Mouse (Mus musculus) kidney, postnatal 0 days (tissue): ENCODE results near the gene A030005L19Rik. TPM values are rescaled to one million over a fixed set of nuclear protein-coding genes. Genes with fewer than 3 reads are reported as not detected.
A peak's percentile ranks its signal among the peaks of the same experiment; 100 is the strongest.

Experiments used
- ATAC-seq: fragments of 200-750 bp; cut with Nextera tagmentation; replicated peaks from 2 replicates; pipeline ENCODE4 v1.8.0; 2017; ENCODE audit warnings: low read depth, moderate number of reproducible peaks, moderate TSS enrichment, moderate library complexity; ENCODE audit not compliant: low FRiP score
- DNase-seq: peaks from one replicate; pipeline ENCODE4 v3.0.0-alpha.2; 2016; ENCODE audit warnings: low spot score
- H3K27ac ChIP-seq: fragments of 300-500 bp; sonication (generic); 2 replicates; pipeline ENCODE4 v1.5.1; 2014; ENCODE audit warnings: mild to moderate bottlenecking
- H3K27me3 ChIP-seq: fragments of 300-500 bp; sonication (generic); 2 replicates; pipeline ENCODE4 v1.6.1; 2014; ENCODE audit warnings: low read length, mixed read lengths; ENCODE audit not compliant: insufficient read depth
- H3K36me3 ChIP-seq: fragments of 300-500 bp; sonication (generic); 2 replicates; pipeline ENCODE4 v1.6.1; 2014; ENCODE audit warnings: low read length, mixed read lengths; ENCODE audit not compliant: insufficient read depth
- H3K4me1 ChIP-seq: fragments of 300-500 bp; sonication (generic); replicated peaks from 2 replicates; pipeline ENCODE4 v1.6.1; 2014; ENCODE audit warnings: antibody characterized with exemption, low read length, mixed read lengths; ENCODE audit not compliant: insufficient read depth
- H3K4me2 ChIP-seq: fragments of 300-500 bp; sonication (generic); 2 replicates; pipeline ENCODE4 v1.6.1; 2014; ENCODE audit warnings: mild to moderate bottlenecking, low read length, moderate library complexity, mixed read lengths
- H3K4me3 ChIP-seq: fragments of 300-500 bp; sonication (generic); replicated peaks from 2 replicates; pipeline ENCODE4 v1.5.1; 2014; ENCODE audit warnings: low read depth, low read length
- H3K9ac ChIP-seq: fragments of 300-500 bp; sonication (generic); 2 replicates; pipeline ENCODE4 v1.6.1; 2014; ENCODE audit warnings: low read depth, low read length
- H3K9me3 ChIP-seq: fragments of 300-500 bp; sonication (generic); replicated peaks from 2 replicates; pipeline ENCODE4 v1.6.1; 2016; ENCODE audit warnings: low read length, inconsistent platforms, mixed read lengths
- CTCF ChIP-seq: IDR thresholded peaks from 2 replicates; pipeline ENCODE4 v1.5.1; 2016; ENCODE audit warnings: antibody characterized with exemption, low read depth, mild to moderate bottlenecking, moderate library complexity
- WGBS: fragments of 180-500 bp; shearing (Covaris S2); extraction: QIAGEN DNeasy Blood & Tissue Kit; methylation state at CpG from one replicate; pipeline ENCODE4 v1.1.7; 2014; 5-methylcytosine and 5-hydroxymethylcytosine counted together
- polyA plus RNA-seq: library from polyadenylated mRNA; unstranded; fragments of >200 nt; fragmentation: Nextera tagmentation; extraction: Ambion mirVana; gene quantifications from 2 replicates; pipeline ENCODE4 v1.2.1, GENCODE M21; 2015

The A030005L19Rik gene
- not detected in 2 replicates for polyA plus RNA-seq

DNA sequence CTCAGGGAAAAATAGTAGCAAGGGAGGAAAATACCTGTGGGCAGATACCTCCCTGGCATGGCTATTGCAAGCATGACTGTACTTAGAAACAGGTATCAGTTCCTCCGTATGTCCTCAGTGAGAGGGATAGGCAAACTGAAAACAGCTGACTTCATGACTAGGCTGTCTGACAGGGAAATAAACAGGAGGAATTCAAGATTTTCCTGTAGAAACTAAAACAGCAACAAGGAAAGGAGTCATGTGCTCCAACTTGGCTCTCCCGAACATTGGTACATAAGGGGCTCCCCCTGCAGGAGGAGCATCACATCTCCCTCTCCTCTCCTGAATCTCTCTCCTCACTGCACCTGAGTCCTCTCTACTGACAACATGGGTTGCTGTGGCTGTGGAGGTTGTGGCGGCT lies at the start of gene A030005L19Rik:
TSS of gene A030005L19Rik (plus strand) at position 301 of the 400 bp plus-strand sequence.
- no peak within 1 kb of the TSS for H3K27ac ChIP-seq
- no peak within 1 kb of the TSS for H3K9ac ChIP-seq
- WGBS: 82% methylated on average over 3 of the region's 3 CpGs
- H3K27me3 ChIP-seq: no peaks in the 10 kb centered on the region
- ATAC-seq (no peak), DNase-seq (no peak)
- H3K36me3 ChIP-seq: no peaks in the 10 kb centered on the region
- no peak within 1 kb of the TSS for H3K4me2 ChIP-seq
- no peaks in the 10 kb centered on the region for H3K9me3 ChIP-seq
- H3K4me1 ChIP-seq: no peaks in the 10 kb centered on the region
- no peak within 1 kb of the TSS for H3K4me3 ChIP-seq
- TF ChIP-seq CTCF: peak; percentile 21; the same call in 1 of the 2 replicates

GRCm38 (mm10) chr1:82870202-82870601 lies 42.9 kb upstream of the A030005L19Rik start:
- TF ChIP-seq CTCF: no peak
- ATAC-seq (no peak), DNase-seq (no peak)
- Histone ChIP-seq H3K4me3 (no peak overlapping the region), H3K27me3 (no peaks in the 10 kb centered on the region), H3K4me2 (no peak overlapping the region), H3K36me3 (no peaks in the 10 kb centered on the region), H3K9me3 (no peaks in the 10 kb centered on the region), H3K4me1 (no peaks in the 10 kb centered on the region), H3K27ac (no peak overlapping the region), H3K9ac (no peak overlapping the region)
- WGBS: 86% methylated on average over 3 of the region's 3 CpGs

- 76% methylated on average over 2 of the region's 2 CpGs for WGBS
- Histone ChIP-seq H3K27ac (no peak overlapping the region), H3K36me3 (0 out of 2 replicates have a peak, but pooled peaks cover 8% of the 10 kb centered on the region), H3K9ac (no peak overlapping the region), H3K4me2 (no peak overlapping the region), H3K4me3 (no peak overlapping the region), H3K9me3 (no peaks in the 10 kb centered on the region), H3K4me1 (no peaks in the 10 kb centered on the region), H3K27me3 (no peaks in the 10 kb centered on the region)
- DNase-seq: no peak
- TF ChIP-seq CTCF: no peak
- ATAC-seq: no peak
Observed at GRCm38 (mm10) chr1:82879172-82879571, 34.0 kb upstream of the A030005L19Rik start.

DNA sequence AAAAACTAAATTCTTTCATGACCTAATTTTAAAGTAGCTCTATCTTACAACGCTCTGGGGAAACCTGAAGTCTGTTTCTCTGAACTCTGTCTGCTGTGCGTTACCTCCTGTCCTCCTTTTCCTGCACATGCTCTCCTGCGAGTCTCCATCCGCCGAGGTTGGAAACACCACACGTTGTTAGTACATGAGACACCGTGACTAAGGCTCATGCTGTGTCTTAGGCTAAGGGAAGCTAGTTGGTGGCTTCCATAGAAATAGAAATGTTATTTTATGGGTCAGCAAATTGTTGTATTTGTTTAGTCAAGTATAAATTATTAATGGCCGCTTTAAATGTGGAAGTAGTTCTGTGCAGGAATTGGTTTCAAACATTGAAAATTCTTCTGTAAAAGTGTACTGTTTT lies 32.9 kb upstream of the A030005L19Rik start:
- Histone ChIP-seq H3K27ac (no peak overlapping the region), H3K9me3 (no peaks in the 10 kb centered on the region), H3K4me3 (no peak overlapping the region), H3K4me1 (no peaks in the 10 kb centered on the region), H3K4me2 (no peak overlapping the region), H3K36me3 (0 out of 2 replicates have a peak, but pooled peaks cover 8% of the 10 kb centered on the region), H3K9ac (no peak overlapping the region), H3K27me3 (no peaks in the 10 kb centered on the region)
- 88% methylated on average over 8 of the region's 8 CpGs for WGBS
- no peak for ATAC-seq
- no peak for DNase-seq
- no peak for TF ChIP-seq CTCF

DNA sequence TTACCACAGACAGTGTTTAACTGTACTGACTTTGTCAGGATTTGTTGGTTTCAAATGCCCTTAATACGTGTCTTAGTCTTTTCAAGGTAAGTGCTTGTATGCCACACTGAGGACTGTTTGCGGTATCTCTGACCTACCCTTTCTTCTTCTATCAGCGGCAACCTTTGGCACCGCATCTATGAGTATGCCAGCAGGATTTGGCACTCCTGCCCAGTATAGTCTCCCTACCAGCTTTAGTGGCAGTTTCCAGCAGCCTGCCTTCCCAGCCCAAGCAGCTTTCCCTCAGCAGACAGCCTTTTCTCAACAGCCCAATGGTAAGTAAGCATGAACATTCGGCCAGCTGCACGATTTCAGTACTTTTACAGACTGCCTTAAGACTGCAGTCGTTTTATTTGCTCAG lies 19.9 kb upstream of the A030005L19Rik start:
- WGBS: 92% methylated on average over 7 of the region's 7 CpGs
- Histone ChIP-seq H3K9ac (no peak overlapping the region), H3K27ac (no peak overlapping the region), H3K27me3 (no peaks in the 10 kb centered on the region), H3K36me3 (peaks cover 22% of the 10 kb centered on the region), H3K4me1 (no peaks in the 10 kb centered on the region), H3K4me3 (no peak overlapping the region), H3K9me3 (no peaks in the 10 kb centered on the region), H3K4me2 (no peak overlapping the region)
- no peak for TF ChIP-seq CTCF
- no peak for ATAC-seq
- DNase-seq: no peak

GRCm38 (mm10) chr1:82900567-82900966 lies 12.6 kb upstream of the A030005L19Rik start:
- Histone ChIP-seq H3K36me3 (peaks cover 11% of the 10 kb centered on the region; the same call in 1 of the 2 replicates), H3K9ac (no peak overlapping the region), H3K4me1 (no peaks in the 10 kb centered on the region), H3K4me2 (no peak overlapping the region), H3K27ac (no peak overlapping the region), H3K27me3 (no peaks in the 10 kb centered on the region), H3K4me3 (no peak overlapping the region), H3K9me3 (no peaks in the 10 kb centered on the region)
- DNase-seq (no peak), ATAC-seq (no peak)
- no peak for TF ChIP-seq CTCF
- WGBS: 97% methylated on average over 1 of the region's 1 CpGs

- TF ChIP-seq CTCF: no peak
- Histone ChIP-seq H3K9me3 (no peaks in the 10 kb centered on the region), H3K4me3 (no peak overlapping the region), H3K27ac (no peak overlapping the region), H3K9ac (no peak overlapping the region), H3K4me2 (no peak overlapping the region), H3K36me3 (peaks cover 11% of the 10 kb centered on the region; the same call in 1 of the 2 replicates), H3K4me1 (no peaks in the 10 kb centered on the region), H3K27me3 (no peaks in the 10 kb centered on the region)
- WGBS: 82% methylated on average over 3 of the region's 3 CpGs
- ATAC-seq (no peak), DNase-seq (no peak)
Observed at GRCm38 (mm10) chr1:82901201-82901600, 11.9 kb upstream of the A030005L19Rik start.
